Comparison of ENCODE assay signal across 12 mouse cellular contexts in genomic region chr4:134596816-134597692, GRCm38 (mm10). TPM values are rescaled to one million over a fixed set of nuclear protein-coding genes. Genes with fewer than 3 reads are reported as not detected.
DNase-seq lines count a peak whose midpoint lies in the region; ATAC-seq lines count a peak whose summit lies in the region.
"Had no signal": no experiment of that assay in that cellular context is flagged by ENCODE, and none has a peak within 500 bp of the region (broad histone marks: within the 10 kb centered on the region; RNA-seq: fewer than 3 reads in every experiment).

No protein-coding gene starts in this region.

- 62% methylated on average over 10 of the region's 10 CpGs for WGBS in heart, embryonic 11.5 days (ENCODE audit: insufficient replicate concordance)
- WGBS in embryonic facial prominence, embryonic 15.5 days: 71% methylated on average over 10 of the region's 10 CpGs

- H3K4me2 ChIP-seq in heart, embryonic 11.5 days: no peak overlapping the region
- no peak overlapping the region for H3K4me2 ChIP-seq in embryonic facial prominence, embryonic 15.5 days (replicated peaks)
- H3K4me2 ChIP-seq: limb, embryonic 15.5 days had no signal

- H3K4me1 ChIP-seq in heart, embryonic 11.5 days (ENCODE audit: control insufficient read depth, insufficient read depth, low read length): peaks cover 28% of the 10 kb centered on the region
- peaks cover 25% of the 10 kb centered on the region for H3K4me1 ChIP-seq in embryonic facial prominence, embryonic 15.5 days

- no peak for ATAC-seq in heart, embryonic 11.5 days (replicated peaks; ENCODE audit: insufficient number of reproducible peaks, low FRiP score, low TSS enrichment)
- 0 out of 2 replicates have a peak, but pooled peaks have one; percentile 20 for ATAC-seq in embryonic facial prominence, embryonic 15.5 days (ENCODE audit: insufficient number of reproducible peaks, low FRiP score, low TSS enrichment, low read depth)
- ATAC-seq: intestine, embryonic 16.5 days; Patski had no signal

- H3K27me3 ChIP-seq in heart, embryonic 11.5 days (ENCODE audit: control insufficient read depth, insufficient read depth, low read length): no peaks in the 10 kb centered on the region
- no peaks in the 10 kb centered on the region for H3K27me3 ChIP-seq in embryonic facial prominence, embryonic 15.5 days
- H3K27me3 ChIP-seq: limb, embryonic 15.5 days; Patski had no signal

- 0 out of 2 replicates have a peak overlapping the region, but pooled peaks have one; percentile 12 for H3K27ac ChIP-seq in heart, embryonic 11.5 days (ENCODE audit: low read depth, low read length)
- H3K27ac ChIP-seq in embryonic facial prominence, embryonic 15.5 days (replicated peaks): no peak overlapping the region
- H3K27ac ChIP-seq: limb, embryonic 15.5 days had no signal

- no peaks in the 10 kb centered on the region for H3K9me3 ChIP-seq in heart, embryonic 11.5 days (replicated peaks; ENCODE audit: control insufficient read depth, low read length)
- H3K9me3 ChIP-seq in embryonic facial prominence, embryonic 15.5 days (replicated peaks): no peaks in the 10 kb centered on the region
- H3K9me3 ChIP-seq: limb, embryonic 15.5 days had no signal

- intact Hi-C loops in heart, postnatal 36 days (cut with DNase I): no loop called here
- intact Hi-C loops in heart, postnatal 10 days (cut with DNase I): no loop called here

- no peak for DNase-seq in heart, postnatal 36 days
- DNase-seq in cerebellum, adult 18-20 months: peak; percentile 66 to 76
- peak; percentile 54 to 56 for DNase-seq in heart, postnatal 10 days
- no peak for DNase-seq in c-Kit-positive CD71-positive TER-119-positive erythroid progenitor cells, embryonic 14.5 days (ENCODE audit: low spot score)
- no peak for DNase-seq in urinary bladder, adult 2 months (ENCODE audit: low spot score)
- DNase-seq in thymus, postnatal 14 days: no peak
- DNase-seq: adrenal gland, adult 2 months had no signal

- H3K9ac ChIP-seq in heart, embryonic 11.5 days (ENCODE audit: low read depth, low read length): no peak overlapping the region
- no peak overlapping the region for H3K9ac ChIP-seq in embryonic facial prominence, embryonic 15.5 days
- H3K9ac ChIP-seq: limb, embryonic 15.5 days had no signal

- no peaks in the 10 kb centered on the region for H3K36me3 ChIP-seq in heart, embryonic 11.5 days (ENCODE audit: control insufficient read depth, insufficient read depth, low read length)
- no peaks in the 10 kb centered on the region for H3K36me3 ChIP-seq in embryonic facial prominence, embryonic 15.5 days
- H3K36me3 ChIP-seq: limb, embryonic 15.5 days had no signal

- no peak overlapping the region for H3K4me3 ChIP-seq in heart, embryonic 11.5 days (ENCODE audit: low read depth, low read length)
- H3K4me3 ChIP-seq in embryonic facial prominence, embryonic 15.5 days (replicated peaks): no peak overlapping the region
- H3K4me3 ChIP-seq: limb, embryonic 15.5 days had no signal

RNA-seq across cellular contexts. Expression of gene Selenon, which starts 45.1 kb away (rescaled TPM):
- polyA plus RNA-seq in heart, embryonic 11.5 days (2014; fragmentation: Nextera tagmentation; extraction: Ambion mirVana): 22.4 and 25.3 TPM in 2 replicates
- 10 to 100 TPM; 19.8 to 21.1 TPM for total RNA-seq in heart, postnatal 36 days (2021)
- 19.8 and 29.8 TPM in 2 replicates for polyA plus RNA-seq in embryonic facial prominence, embryonic 15.5 days (2015; fragmentation: Nextera tagmentation; extraction: Ambion mirVana)
- 10 to 100 TPM; 38.2 to 45.2 TPM for total RNA-seq in heart, postnatal 10 days (2021)
- 25.8 and 33.1 TPM in 2 replicates for polyA plus RNA-seq in urinary bladder, adult 2 months (2012; rRNA removed)

Comparison
In these comparisons a context has a peak if more than half of its experiments do, and no peak if none do; other contexts are left out.
1. DNase-seq: peak in cerebellum, adult 18-20 months (2 of 2) and heart, postnatal 10 days (2 of 2); none in heart, postnatal 36 days (0 of 2), c-Kit-positive CD71-positive TER-119-positive erythroid progenitor cells, embryonic 14.5 days (single experiment), urinary bladder, adult 2 months (single experiment) and thymus, postnatal 14 days (single experiment).